Mouse (Mus musculus) bone marrow macrophage, adult 2 months (primary cell): ENCODE data around the gene Agap1.

ENCODE experiments used
- CTCF ChIP-seq: IDR thresholded peaks from 2 replicates; pipeline ENCODE4 v1.5.1; 2012; ENCODE audit warnings: low read depth, mild to moderate bottlenecking, low read length, moderate library complexity
- POLR2A ChIP-seq: IDR thresholded peaks from 2 replicates; pipeline ENCODE4 v1.6.1; 2012; ENCODE audit warnings: mild to moderate bottlenecking, low read depth, low read length, borderline replicate concordance

DNA sequence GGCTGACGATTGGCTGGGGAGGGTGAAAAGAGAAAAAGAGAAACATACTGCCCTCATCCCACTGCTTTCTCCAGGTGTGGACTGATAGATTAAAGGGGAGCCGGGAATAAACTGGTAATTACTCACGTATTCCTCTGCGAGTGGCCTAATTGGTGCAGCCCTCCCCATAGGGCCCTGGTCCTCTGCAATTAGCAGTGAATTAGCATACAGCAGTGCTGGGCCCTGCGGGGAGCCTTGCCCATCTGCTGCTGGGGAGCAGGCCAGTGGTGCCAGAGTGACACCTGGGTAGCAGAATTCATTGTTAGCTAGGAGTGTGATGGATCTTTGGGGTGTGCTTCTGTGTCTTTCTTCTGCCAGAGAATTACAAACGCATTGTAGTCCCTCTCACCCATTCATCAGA is 87.9 kb downstream of the Agap1 start:
- no peak for TF ChIP-seq POLR2A
- TF ChIP-seq CTCF: no peak
